Mouse (Mus musculus): Measurements from ENCODE around the gene Gm45711. TPM values are rescaled to one million over a fixed set of nuclear protein-coding genes. Genes with fewer than 3 reads are reported as not detected.
"Not testable (repeated sequence)": the region's sequence is repeated elsewhere in the genome, so short reads cannot be mapped to it uniquely, and the experiment has no call there.

Gene Gm45711
- polyA plus RNA-seq, 1 experiment from 2014 or later = not detected

DNA sequence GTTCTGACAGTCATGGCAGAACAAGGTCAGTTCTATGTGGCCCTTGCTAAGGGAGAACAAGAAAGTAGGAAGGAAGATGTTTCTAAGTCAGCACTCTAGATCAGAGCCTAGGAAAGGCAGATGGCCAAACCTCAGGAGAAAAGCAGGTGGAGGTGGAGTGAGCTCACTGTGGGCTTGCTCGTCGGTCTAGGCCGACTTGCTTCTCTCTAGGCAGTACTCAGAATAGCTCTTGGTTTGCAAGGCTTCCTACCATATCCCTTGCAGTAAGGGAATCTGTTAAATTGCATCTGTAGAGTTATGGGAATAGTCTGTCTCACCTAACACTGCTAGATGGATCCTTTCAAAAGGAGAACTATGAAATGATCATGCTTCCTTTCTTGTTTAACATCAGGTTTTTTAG lies 2.1 kb upstream of the Gm45711 start:
- not testable (repeated sequence) for ATAC-seq (ENCODE audit: low FRiP score); H3K9ac ChIP-seq (replicated peaks); H3K36me3 ChIP-seq; H3K27me3 ChIP-seq (replicated peaks); H3K4me3 ChIP-seq (replicated peaks); H3K27ac ChIP-seq (replicated peaks); H3K4me1 ChIP-seq; H3K4me2 ChIP-seq; H3K9me3 ChIP-seq (replicated peaks)
- 86% methylated on average over 3 of the region's 3 CpGs for WGBS

DNA sequence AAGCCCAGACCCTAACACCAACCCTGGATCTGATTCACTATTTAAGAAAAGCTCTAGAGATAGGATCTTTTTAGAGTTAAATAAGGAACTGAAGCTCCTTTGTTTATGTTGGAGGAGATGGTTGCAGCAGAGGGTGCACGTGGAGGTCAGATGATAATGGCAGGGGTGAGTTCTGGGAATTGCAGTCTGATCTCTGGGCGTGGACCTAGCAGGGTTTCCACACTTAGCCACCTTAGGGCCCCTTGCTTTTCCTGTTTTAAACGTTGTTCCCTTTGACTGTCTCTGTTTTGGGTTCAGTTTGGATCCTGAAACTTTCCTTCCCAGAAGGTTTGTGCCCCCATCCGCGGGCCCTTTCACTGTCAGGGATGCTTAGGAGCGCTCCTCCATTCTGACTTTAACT lies 1.5 kb downstream of the Gm45711 start:
- not testable (repeated sequence) for H3K27me3 ChIP-seq (replicated peaks); H3K36me3 ChIP-seq; H3K9me3 ChIP-seq (replicated peaks); H3K4me2 ChIP-seq; H3K27ac ChIP-seq (replicated peaks); ATAC-seq (ENCODE audit: low FRiP score); H3K4me1 ChIP-seq; H3K9ac ChIP-seq (replicated peaks); H3K4me3 ChIP-seq (replicated peaks)
- 53% methylated on average over 6 of the region's 6 CpGs for WGBS

DNA sequence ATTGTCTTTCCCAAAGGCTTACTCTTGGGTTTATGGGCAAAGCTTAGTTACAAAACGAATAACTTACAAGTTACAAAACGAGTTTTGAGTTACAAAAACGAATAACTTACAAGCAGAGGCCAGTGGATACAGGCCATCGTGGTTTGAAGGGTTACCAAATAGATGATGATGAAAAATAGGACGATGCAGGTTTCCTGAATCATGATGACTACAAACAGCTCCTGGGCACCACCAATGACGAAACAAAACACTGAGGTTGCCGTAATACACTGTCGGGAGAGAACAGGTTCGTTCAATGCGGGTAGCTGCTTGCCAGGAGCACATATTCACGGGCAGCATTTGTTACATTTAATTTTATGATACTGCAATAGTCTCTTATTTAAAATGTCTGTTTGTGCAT lies 4.9 kb downstream of the Gm45711 start:
- WGBS = 89% methylated on average over 11 of the region's 11 CpGs
- Histone ChIP-seq H3K27ac (replicated peaks) (no peak overlapping the region), H3K9ac (replicated peaks) (no peak overlapping the region), H3K4me3 (replicated peaks) (no peak overlapping the region), H3K4me1 (no peaks in the 10 kb centered on the region), H3K27me3 (replicated peaks) (no peaks in the 10 kb centered on the region), H3K9me3 (replicated peaks) (no peaks in the 10 kb centered on the region), H3K4me2 (no peak overlapping the region), H3K36me3 (no peaks in the 10 kb centered on the region)
- no peak for ATAC-seq (ENCODE audit: low FRiP score)

DNA sequence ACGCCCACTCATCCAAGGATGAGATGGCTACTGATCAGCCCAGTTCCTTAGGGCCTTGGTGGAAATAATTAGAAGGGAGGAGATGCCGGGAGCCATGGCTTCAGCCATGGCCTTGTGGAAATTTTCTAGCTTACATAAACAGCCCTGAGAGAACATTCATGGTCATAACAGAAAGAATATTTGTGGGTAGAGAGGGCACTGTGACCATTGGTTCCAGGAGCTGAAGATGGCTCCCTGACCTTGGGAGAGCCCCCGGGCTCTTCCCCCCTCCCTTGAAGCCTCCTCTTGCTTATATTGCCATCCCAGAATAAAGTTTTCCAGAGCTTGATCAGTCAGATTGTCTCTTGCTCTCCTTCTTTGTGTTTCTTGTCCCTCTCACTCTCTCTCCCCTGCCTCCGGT lies 7.3 kb downstream of the Gm45711 start:
- not testable (repeated sequence) for H3K36me3 ChIP-seq
- WGBS = over 99% methylated on average over 4 of the region's 4 CpGs

DNA sequence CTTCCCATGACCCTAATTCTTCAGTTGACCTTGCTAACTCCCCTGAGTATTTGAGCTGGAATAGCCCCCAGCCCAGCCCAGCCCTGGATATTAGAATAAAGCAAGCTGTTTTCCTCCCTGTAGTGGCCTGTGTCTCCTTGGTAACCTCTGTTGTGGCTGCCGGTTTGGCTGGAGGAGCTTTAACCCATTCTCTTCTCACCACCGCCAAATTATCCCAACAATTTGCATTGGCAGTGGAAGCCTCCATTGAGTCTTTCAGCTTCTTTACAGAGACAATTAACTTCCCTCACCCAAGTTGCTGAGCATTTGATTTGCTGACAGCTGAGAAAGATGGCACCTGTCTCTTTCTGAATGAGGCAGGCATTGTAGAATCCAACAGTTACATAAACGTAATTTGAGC lies 8.3 kb downstream of the Gm45711 start:
- not testable (repeated sequence) for H3K4me1 ChIP-seq

More for the DNA sequence above, 7.3 kb downstream of the Gm45711 start:
- not testable (repeated sequence) for H3K27ac ChIP-seq (replicated peaks); H3K4me3 ChIP-seq (replicated peaks); H3K4me2 ChIP-seq; ATAC-seq (ENCODE audit: low FRiP score); H3K4me1 ChIP-seq; H3K9me3 ChIP-seq (replicated peaks); H3K27me3 ChIP-seq (replicated peaks); H3K9ac ChIP-seq (replicated peaks)

DNA sequence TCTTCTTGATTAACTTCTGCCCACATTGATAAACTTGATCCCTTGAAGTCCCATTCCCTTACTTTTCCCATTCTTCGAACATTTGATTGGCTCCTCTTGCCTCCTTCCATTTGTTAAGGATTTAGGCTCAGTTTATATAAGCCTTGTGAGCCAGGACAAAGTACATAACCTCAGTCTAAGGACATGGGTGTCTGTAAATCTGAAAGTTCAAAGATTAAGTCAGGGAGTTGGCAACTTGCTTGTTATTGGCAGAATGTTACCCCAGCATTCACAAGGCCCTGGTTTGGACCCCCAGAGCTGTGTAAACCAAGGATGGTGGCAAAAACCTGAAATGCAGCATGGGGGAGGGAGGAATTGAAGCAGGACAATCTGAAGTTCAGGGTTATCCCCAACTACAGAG lies 15.5 kb downstream of the Gm45711 start:
- Histone ChIP-seq H3K4me3 (replicated peaks) (no peak overlapping the region), H3K36me3 (no peaks in the 10 kb centered on the region), H3K9me3 (replicated peaks) (no peaks in the 10 kb centered on the region), H3K4me1 (no peaks in the 10 kb centered on the region), H3K27me3 (replicated peaks) (no peaks in the 10 kb centered on the region), H3K9ac (replicated peaks) (no peak overlapping the region), H3K4me2 (no peak overlapping the region), H3K27ac (replicated peaks) (no peak overlapping the region)
- 93% methylated on average over 1 of the region's 1 CpGs for WGBS
- no peak for ATAC-seq (ENCODE audit: low FRiP score)

More for the DNA sequence above, 8.3 kb downstream of the Gm45711 start:
- H3K9me3 ChIP-seq (replicated peaks); H3K36me3 ChIP-seq; ATAC-seq (ENCODE audit: low FRiP score); H3K27ac ChIP-seq (replicated peaks); H3K27me3 ChIP-seq (replicated peaks); H3K4me2 ChIP-seq; H3K9ac ChIP-seq (replicated peaks); H3K4me3 ChIP-seq (replicated peaks): not testable (repeated sequence)
- WGBS = 9% methylated on average over 3 of the region's 3 CpGs

DNA sequence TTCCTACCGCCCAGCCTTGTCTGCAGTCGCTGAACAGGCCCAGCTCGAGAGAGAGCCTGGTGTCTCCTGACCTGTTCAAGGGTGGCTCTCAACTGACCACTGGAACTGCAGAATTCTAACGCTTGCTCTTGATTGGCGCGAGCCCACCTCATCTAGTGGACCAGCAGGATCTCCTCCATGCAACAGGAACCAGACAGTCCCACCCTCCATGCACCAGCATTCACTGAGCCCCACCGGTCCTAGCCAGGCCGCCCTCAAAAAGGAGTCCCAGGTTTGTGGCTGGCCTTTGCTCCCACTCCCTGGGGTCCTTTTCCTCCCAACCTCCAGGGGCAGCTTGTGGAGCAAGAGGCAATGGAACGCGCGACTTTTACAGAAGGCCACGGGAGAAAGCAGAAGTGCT lies 16.8 kb downstream of the Gm45711 start, which contains the start of gene Cmtm2a:
Cmtm2a (minus strand) TSS at position 101 of the 400 bp plus-strand sequence.
- not testable (repeated sequence) for H3K36me3 ChIP-seq; H3K4me3 ChIP-seq (replicated peaks); H3K27me3 ChIP-seq (replicated peaks); H3K27ac ChIP-seq (replicated peaks); H3K4me1 ChIP-seq; H3K4me2 ChIP-seq; ATAC-seq (ENCODE audit: low FRiP score); H3K9me3 ChIP-seq (replicated peaks); H3K9ac ChIP-seq (replicated peaks)
- WGBS = 90% methylated on average over 12 of the region's 12 CpGs

DNA sequence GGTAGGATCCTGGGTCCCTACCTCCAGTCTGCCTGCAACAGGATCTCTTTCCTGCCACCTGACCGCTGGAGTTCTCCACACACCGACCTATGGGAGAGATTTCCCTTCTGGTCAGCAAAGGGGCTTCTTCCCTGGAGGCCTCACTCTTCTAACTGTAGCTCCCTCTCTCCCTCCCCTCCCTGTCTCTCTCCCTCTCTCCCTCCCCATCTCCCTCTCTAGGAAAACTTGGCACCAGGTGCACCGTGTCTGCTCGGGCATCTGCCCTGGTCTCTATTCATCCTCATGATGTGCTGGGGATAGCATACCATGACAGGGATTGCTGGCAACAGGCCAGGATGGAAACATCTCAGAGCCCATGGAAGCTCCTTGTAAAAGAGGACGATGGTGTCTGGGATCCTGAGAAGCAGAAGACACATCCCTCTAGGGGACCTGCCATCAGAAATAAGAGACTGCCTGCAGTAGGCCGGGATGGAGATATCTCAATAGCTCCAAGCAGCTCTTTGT lies 40.9 kb downstream of the Gm45711 start:
- no peak overlapping the region for H3K4me2 ChIP-seq
- 0 out of 2 replicates have a peak, but pooled peaks cover 4% of the 10 kb centered on the region for H3K36me3 ChIP-seq
- 84% methylated on average over 6 of the region's 6 CpGs for WGBS
- H3K4me3 ChIP-seq (replicated peaks) = no peak overlapping the region
- H3K27me3 ChIP-seq (replicated peaks) = no peaks in the 10 kb centered on the region
- no peaks in the 10 kb centered on the region for H3K9me3 ChIP-seq (replicated peaks)
- H3K4me1 ChIP-seq = no peaks in the 10 kb centered on the region
- H3K27ac ChIP-seq (replicated peaks) = no peak overlapping the region
- ATAC-seq (ENCODE audit: low FRiP score) = no peak
- no peak overlapping the region for H3K9ac ChIP-seq (replicated peaks)

DNA sequence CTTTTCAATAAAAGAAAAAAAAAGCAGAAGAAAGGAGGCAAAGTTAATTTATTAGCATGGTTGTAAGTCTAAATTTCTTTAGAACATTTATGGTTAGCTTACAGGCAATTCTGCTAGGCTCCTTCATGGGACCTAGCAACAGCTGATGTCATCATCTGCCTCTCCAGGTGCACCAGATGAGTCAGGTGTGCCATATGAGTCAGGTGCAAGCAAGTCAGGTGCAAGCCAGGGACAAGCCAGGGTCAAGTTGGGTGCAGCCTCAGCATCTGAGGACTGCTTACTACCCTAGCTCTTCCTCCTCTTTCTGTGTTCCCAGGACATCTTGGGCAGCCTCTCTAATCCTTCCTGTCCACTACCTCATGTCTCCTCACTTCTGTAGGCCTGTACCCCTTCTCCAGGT lies 41.5 kb downstream of the Gm45711 start:
- no peaks in the 10 kb centered on the region for H3K9me3 ChIP-seq (replicated peaks)
- 0 out of 2 replicates have a peak, but pooled peaks cover 10% of the 10 kb centered on the region for H3K36me3 ChIP-seq
- no peak overlapping the region for H3K9ac ChIP-seq (replicated peaks)
- no peaks in the 10 kb centered on the region for H3K27me3 ChIP-seq (replicated peaks)
- H3K27ac ChIP-seq (replicated peaks) = no peak overlapping the region
- no peaks in the 10 kb centered on the region for H3K4me1 ChIP-seq
- no peak for ATAC-seq (ENCODE audit: low FRiP score)
- H3K4me2 ChIP-seq = no peak overlapping the region
- H3K4me3 ChIP-seq (replicated peaks) = no peak overlapping the region

DNA sequence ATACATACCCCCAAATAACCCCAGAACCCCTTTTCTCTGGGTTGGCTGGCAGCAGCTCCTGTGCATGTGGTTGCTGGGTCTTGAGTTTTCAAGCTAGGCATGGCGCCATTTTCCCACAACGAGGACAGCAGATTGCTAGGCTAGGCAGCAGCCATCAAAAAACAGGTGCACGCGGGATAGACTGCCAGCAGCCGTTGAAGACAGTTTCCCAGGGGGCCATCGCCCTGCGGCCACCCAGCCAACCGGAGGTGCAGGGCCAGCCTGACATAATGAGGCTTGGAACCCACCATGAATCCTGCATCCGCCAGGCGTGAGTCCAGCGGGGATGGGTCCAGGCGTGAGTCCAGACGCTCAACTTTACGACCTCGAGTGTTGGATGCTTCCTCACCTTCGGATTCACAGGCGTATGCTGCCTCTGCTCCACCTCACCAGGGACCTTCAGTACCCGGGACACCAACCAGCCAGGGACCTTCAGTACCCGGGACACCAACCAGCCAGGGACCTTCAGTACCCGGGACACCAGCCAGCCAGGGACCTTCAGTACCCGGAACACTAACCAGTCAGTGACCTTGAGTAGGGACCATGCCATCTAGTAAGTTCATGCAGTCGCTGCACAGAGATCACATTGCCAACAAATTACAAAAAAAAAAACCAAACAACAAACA lies 45.5 kb downstream of the Gm45711 start:
- not testable (repeated sequence) for H3K9me3 ChIP-seq (replicated peaks); H3K4me1 ChIP-seq; H3K4me3 ChIP-seq (replicated peaks); H3K9ac ChIP-seq (replicated peaks); H3K27me3 ChIP-seq (replicated peaks); H3K27ac ChIP-seq (replicated peaks); H3K4me2 ChIP-seq; ATAC-seq (ENCODE audit: low FRiP score)
- 0 out of 2 replicates have a peak, but pooled peaks cover 13% of the 10 kb centered on the region for H3K36me3 ChIP-seq
- WGBS = 95% methylated on average over 22 of the region's 22 CpGs

DNA sequence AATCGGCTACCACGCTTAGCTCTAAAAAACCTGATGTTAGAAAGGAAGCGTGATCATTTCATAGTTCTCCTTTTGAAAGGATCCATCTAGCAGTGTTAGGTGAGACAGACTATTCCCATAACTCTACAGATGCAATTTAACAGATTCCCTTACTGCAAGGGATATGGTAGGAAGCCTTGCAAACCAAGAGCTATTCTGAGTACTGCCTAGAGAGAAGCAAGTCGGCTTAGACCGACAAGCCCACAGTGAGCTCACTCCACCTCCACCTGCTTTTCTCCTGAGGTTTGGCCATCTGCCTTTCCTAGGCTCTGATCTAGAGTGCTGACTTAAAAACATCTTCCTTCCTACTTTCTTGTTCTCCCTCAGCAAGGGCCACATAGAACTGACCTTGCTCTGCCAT lies 48.1 kb downstream of the Gm45711 start:
- H3K4me1 ChIP-seq; H3K9ac ChIP-seq (replicated peaks); ATAC-seq (ENCODE audit: low FRiP score); H3K27me3 ChIP-seq (replicated peaks); H3K4me3 ChIP-seq (replicated peaks); H3K4me2 ChIP-seq; H3K27ac ChIP-seq (replicated peaks); H3K9me3 ChIP-seq (replicated peaks): not testable (repeated sequence)
- 94% methylated on average over 5 of the region's 5 CpGs for WGBS
- peaks cover 34% of the 10 kb centered on the region for H3K36me3 ChIP-seq

DNA sequence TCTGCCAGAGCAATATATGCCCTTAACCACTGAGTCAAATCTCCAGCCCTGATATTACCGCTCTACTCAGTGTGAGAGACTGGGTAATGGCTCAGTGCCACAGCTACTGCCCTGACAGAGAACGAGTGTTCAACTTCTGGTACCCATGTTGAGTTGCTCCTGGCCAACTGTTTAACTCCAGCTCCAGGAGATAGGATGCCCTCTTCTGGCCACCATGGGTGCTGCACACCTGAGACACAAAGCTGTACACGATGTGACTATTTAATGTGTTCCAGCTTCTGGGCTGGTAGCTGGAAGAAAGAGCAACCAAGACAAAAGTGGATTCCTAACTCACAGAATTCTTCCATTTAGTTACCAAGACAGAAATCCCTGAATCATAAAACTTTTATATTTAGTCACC lies 56.9 kb downstream of the Gm45711 start:
- no peak for ATAC-seq (ENCODE audit: low FRiP score)
- H3K9ac ChIP-seq (replicated peaks) = no peak overlapping the region
- no peak overlapping the region for H3K4me3 ChIP-seq (replicated peaks)
- H3K36me3 ChIP-seq = peaks cover 7% of the 10 kb centered on the region
- H3K4me1 ChIP-seq = peaks cover 18% of the 10 kb centered on the region
- WGBS = 92% methylated on average over 3 of the region's 3 CpGs
- H3K9me3 ChIP-seq (replicated peaks) = 0 out of 2 replicates have a peak, but pooled peaks cover 1% of the 10 kb centered on the region
- H3K4me2 ChIP-seq = no peak overlapping the region
- no peak overlapping the region for H3K27ac ChIP-seq (replicated peaks)
- no peaks in the 10 kb centered on the region for H3K27me3 ChIP-seq (replicated peaks)
